Mouse (Mus musculus) testis, adult 2 months (tissue): ENCODE measurements around the gene Fndc10. TPM values are rescaled to one million over a fixed set of nuclear protein-coding genes. Genes with fewer than 3 reads are reported as not detected.
A peak's percentile ranks its signal among the peaks of the same experiment; 100 is the strongest.
"Not testable (repeated sequence)": the region's sequence is repeated elsewhere in the genome, so short reads cannot be mapped to it uniquely, and the experiment has no call there.

Source experiments
- H3K27ac ChIP-seq: fragments of 200-500 bp; 2 replicates; pipeline ENCODE4 v1.5.1; 2012; ENCODE audit warnings: low read depth, low read length; ENCODE audit not compliant: control insufficient read depth, insufficient read depth
- H3K27me3 ChIP-seq: fragments of 200-500 bp; 2 replicates; pipeline ENCODE4 v1.6.1; 2012; ENCODE audit warnings: mild to moderate bottlenecking, low read length, moderate library complexity; ENCODE audit not compliant: control insufficient read depth, insufficient read depth
- H3K36me3 ChIP-seq: fragments of 200-500 bp; 2 replicates; pipeline ENCODE4 v1.6.1; 2012; ENCODE audit warnings: mild to moderate bottlenecking, low read length; ENCODE audit not compliant: control insufficient read depth, insufficient read depth
- H3K4me1 ChIP-seq: fragments of 200-500 bp; 2 replicates; pipeline ENCODE4 v1.6.1; 2012; ENCODE audit warnings: low read length; ENCODE audit not compliant: control insufficient read depth, insufficient read depth
- H3K4me3 ChIP-seq: fragments of 200-500 bp; 2 replicates; pipeline ENCODE4 v1.5.1; 2012; ENCODE audit warnings: low read depth, mild to moderate bottlenecking, low read length, moderate library complexity, mixed read lengths; ENCODE audit not compliant: control insufficient read depth
- CTCF ChIP-seq: fragments of 200-500 bp; IDR thresholded peaks from 2 replicates; pipeline ENCODE4 v1.5.1; 2012; ENCODE audit warnings: low read depth, mild to moderate bottlenecking, inconsistent platforms, low read length, moderate library complexity; ENCODE audit not compliant: control insufficient read depth, insufficient read depth, insufficient replicate concordance
- POLR2A ChIP-seq: fragments of 200-500 bp; IDR thresholded peaks from 2 replicates; pipeline ENCODE4 v1.6.1; 2012; ENCODE audit warnings: low read depth, mild to moderate bottlenecking, inconsistent platforms, low read length, moderate library complexity; ENCODE audit not compliant: control insufficient read depth
- polyA plus RNA-seq: library from polyadenylated mRNA; depleted of rRNA; stranded (reverse); fragments of >200 nt; gene quantifications from 2 replicates; pipeline ENCODE4 v1.2.3, GENCODE M21; 2012

Gene Fndc10
- polyA plus RNA-seq, 1 experiment = 2.7 TPM

GRCm38 (mm10) chr4:155668689-155669597, 25.2 kb upstream of the Fndc10 start, which contains the start of gene Mib2:
TSS of gene Mib2 (minus strand) at chr4:155669198.
- Histone ChIP-seq H3K27ac (peak within 1 kb of the TSS; percentile 82), H3K27me3 (no peaks in the 10 kb centered on the region), H3K4me3 (peak within 1 kb of the TSS; percentile 92), H3K36me3 (no peaks in the 10 kb centered on the region), H3K4me1 (peaks cover 6% of the 10 kb centered on the region)
- no peak for TF ChIP-seq CTCF
- TF ChIP-seq POLR2A = peak; percentile 55

GRCm38 (mm10) chr4:155669598-155670075, 24.5 kb upstream of the Fndc10 start:
- Histone ChIP-seq H3K27me3 (no peaks in the 10 kb centered on the region), H3K4me3 (peak overlapping the region; percentile 92), H3K36me3 (no peaks in the 10 kb centered on the region), H3K4me1 (peaks cover 6% of the 10 kb centered on the region), H3K27ac (no peak overlapping the region; the same call in 1 of the 2 replicates)
- TF ChIP-seq POLR2A = no peak
- TF ChIP-seq CTCF = no peak

- not testable (repeated sequence) for H3K4me1 ChIP-seq, H3K27me3 ChIP-seq, H3K27ac ChIP-seq, H3K4me3 ChIP-seq, H3K36me3 ChIP-seq
Measured at GRCm38 (mm10) chr4:155670236-155670635, 23.9 kb upstream of the Fndc10 start.

- Histone ChIP-seq H3K4me1 (peaks cover 6% of the 10 kb centered on the region), H3K36me3 (no peaks in the 10 kb centered on the region), H3K4me3 (no peak overlapping the region), H3K27ac (no peak overlapping the region), H3K27me3 (no peaks in the 10 kb centered on the region)
- no peak for TF ChIP-seq CTCF
Measured at GRCm38 (mm10) chr4:155672082-155672481, 22.1 kb upstream of the Fndc10 start.

GRCm38 (mm10) chr4:155675991-155676390, 18.2 kb upstream of the Fndc10 start:
- Histone ChIP-seq H3K4me1 (no peaks in the 10 kb centered on the region), H3K27me3 (no peaks in the 10 kb centered on the region), H3K27ac (no peak overlapping the region), H3K36me3 (no peaks in the 10 kb centered on the region), H3K4me3 (no peak overlapping the region)
- TF ChIP-seq POLR2A = no peak
- TF ChIP-seq CTCF = no peak

- not testable (repeated sequence) for H3K27me3 ChIP-seq, H3K27ac ChIP-seq, H3K4me3 ChIP-seq, H3K4me1 ChIP-seq, H3K36me3 ChIP-seq
Measured at GRCm38 (mm10) chr4:155683670-155684277, 10.4 kb upstream of the Fndc10 start.

- not testable (repeated sequence) for H3K27ac ChIP-seq, H3K36me3 ChIP-seq, H3K4me1 ChIP-seq, H3K27me3 ChIP-seq, H3K4me3 ChIP-seq
Measured at GRCm38 (mm10) chr4:155687764-155688163, 6.4 kb upstream of the Fndc10 start.
